Mouse (Mus musculus): ENCODE data around the gene Clrn3. TPM values are rescaled to one million over a fixed set of nuclear protein-coding genes. Genes with fewer than 3 reads are reported as not detected.

The Clrn3 gene
- polyA plus RNA-seq, 1 experiment = not detected

DNA sequence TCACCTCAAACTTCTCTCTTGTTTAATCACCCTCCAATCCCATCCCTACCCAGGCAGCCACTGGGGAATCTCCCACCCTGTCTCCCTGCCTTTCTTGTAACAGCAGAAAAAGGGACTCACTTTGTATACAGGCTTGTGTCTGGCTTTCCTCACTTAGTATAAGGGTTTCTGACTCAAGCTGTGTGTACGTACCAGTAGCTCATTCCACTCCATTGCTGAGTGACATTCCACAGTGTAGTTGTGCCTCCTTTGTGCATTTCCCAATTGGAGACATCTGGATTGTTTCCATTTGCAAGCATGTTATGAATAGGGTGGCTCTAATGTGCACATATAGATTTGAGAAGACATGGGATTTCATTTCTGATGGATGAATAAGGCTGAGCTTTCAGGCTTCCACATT, 31.8 kb upstream of the Clrn3 start:
- TF ChIP-seq POLR2A (IDR thresholded peaks at IDR 0.05; ENCODE audit: borderline replicate concordance, control insufficient read depth, low read depth, low read length) = no peak
- no peak for TF ChIP-seq CTCF (IDR thresholded peaks at IDR 0.05; ENCODE audit: control insufficient read depth, insufficient read depth, low read length)
- peaks cover 3% of the 10 kb centered on the region for H3K4me1 ChIP-seq (ENCODE audit: control insufficient read depth, insufficient read depth, low read length)
- 82% methylated on average over 1 of the region's 1 CpGs for WGBS
- H3K4me3 ChIP-seq (replicated peaks; ENCODE audit: control insufficient read depth, low read depth, low read length) = no peak overlapping the region
- H3K27ac ChIP-seq (ENCODE audit: control insufficient read depth, insufficient read depth, low read depth, low read length, poor library complexity) = no peak overlapping the region

DNA sequence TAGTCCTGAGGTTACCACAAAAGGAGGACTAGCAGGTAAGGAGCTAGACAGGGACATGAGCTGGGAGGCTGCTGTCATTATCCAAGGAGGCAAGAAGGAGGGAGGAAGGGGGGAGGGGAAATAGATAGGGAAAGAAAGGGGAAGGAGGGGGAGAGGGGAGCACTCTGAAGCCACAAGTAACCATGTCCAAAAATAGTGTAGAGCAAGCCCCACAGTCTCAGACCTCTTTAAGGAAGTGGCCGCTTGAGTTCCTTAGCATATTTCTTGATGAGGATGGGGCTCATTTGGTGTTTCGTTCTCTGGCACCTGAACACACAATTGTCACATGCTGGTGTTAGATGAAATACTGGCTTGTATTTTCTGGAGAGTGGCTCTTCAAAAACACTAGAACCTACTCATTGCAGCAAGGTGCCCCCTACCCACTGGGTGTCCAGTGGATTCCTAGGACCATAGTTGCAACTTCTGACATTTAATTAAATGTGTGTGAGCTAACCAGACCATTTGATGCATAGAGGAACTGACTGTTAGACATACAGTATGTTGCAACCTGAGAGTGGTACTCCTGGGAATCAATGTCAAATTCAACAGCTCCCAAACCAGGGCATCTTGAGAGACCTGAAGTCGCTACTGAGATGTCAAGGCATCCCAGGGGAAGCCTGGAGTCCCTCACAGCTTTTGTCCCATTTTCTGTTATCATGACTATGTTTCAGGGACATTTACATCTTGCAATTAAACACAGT, 28.4 kb upstream of the Clrn3 start:
- Histone ChIP-seq H3K4me1 (ENCODE audit: control insufficient read depth, insufficient read depth, low read length) (peaks cover 6% of the 10 kb centered on the region; the same call in 1 of the 2 replicates), H3K4me3 (replicated peaks; ENCODE audit: control insufficient read depth, low read depth, low read length) (no peak overlapping the region), H3K27ac (ENCODE audit: control insufficient read depth, insufficient read depth, low read depth, low read length, poor library complexity) (peak overlapping the region; percentile 38; the same call in 1 of the 2 replicates)
- 25% methylated on average over 3 of the region's 3 CpGs for whole genome bisulfite sequencing
- TF ChIP-seq CTCF (IDR thresholded peaks at IDR 0.05; ENCODE audit: control insufficient read depth, insufficient read depth, low read length) (no peak), POLR2A (IDR thresholded peaks at IDR 0.05; ENCODE audit: borderline replicate concordance, control insufficient read depth, low read depth, low read length) (no peak)

DNA sequence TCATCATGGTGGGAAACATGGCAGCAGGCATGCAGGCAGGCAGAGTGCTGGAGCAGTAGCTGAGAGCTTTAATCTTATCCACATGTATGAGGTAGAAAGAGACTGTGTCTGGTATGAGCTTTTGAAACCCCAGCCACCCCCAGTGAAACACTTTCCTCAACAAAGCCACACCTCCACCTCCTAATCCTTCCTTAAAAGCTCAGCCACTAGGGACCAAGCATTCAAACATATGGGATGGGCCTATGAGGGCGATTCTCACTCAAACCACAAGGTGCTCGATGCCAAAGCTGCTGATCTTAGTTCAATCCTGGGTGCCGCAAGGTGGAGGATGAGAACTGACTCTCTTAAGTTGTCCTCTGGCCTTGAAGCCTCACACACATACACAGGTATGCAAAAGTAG, 25.1 kb upstream of the Clrn3 start:
- Histone ChIP-seq H3K4me1 (ENCODE audit: control insufficient read depth, insufficient read depth, low read length) (peaks cover 6% of the 10 kb centered on the region; the same call in 1 of the 2 replicates), H3K4me3 (replicated peaks; ENCODE audit: control insufficient read depth, low read depth, low read length) (no peak overlapping the region), H3K27ac (ENCODE audit: control insufficient read depth, insufficient read depth, low read depth, low read length, poor library complexity) (no peak overlapping the region)
- 25% methylated on average over 3 of the region's 3 CpGs for WGBS
- no peak for TF ChIP-seq POLR2A (IDR thresholded peaks at IDR 0.05; ENCODE audit: borderline replicate concordance, control insufficient read depth, low read depth, low read length)
- TF ChIP-seq CTCF (IDR thresholded peaks at IDR 0.05; ENCODE audit: control insufficient read depth, insufficient read depth, low read length) = no peak

DNA sequence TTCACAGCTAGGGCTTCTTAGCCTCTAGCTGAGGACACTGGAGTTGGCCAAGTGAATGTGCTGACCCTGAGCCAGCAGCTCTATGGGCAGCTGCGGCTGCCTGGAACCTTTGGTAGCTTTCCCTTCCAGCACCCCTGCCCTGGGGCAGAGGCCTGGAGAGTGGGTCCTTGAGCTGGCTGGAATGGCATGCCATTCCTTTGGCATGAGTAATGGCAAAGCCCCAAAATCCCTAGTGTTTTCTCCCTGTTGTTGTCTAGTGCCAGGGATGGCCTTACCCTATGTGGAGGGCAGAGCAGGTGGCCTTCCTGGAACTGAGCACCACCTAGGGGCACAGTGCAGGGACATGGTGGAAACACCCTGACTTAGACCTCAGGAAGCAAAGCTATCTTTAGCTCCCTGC, 23.1 kb upstream of the Clrn3 start:
- Histone ChIP-seq H3K4me3 (replicated peaks; ENCODE audit: control insufficient read depth, low read depth, low read length) (no peak overlapping the region), H3K27ac (ENCODE audit: control insufficient read depth, insufficient read depth, low read depth, low read length, poor library complexity) (no peak overlapping the region; the same call in 1 of the 2 replicates), H3K4me1 (ENCODE audit: control insufficient read depth, insufficient read depth, low read length) (peaks cover 7% of the 10 kb centered on the region; the same call in 1 of the 2 replicates)
- 65% methylated on average over 1 of the region's 1 CpGs for WGBS
- TF ChIP-seq POLR2A (IDR thresholded peaks at IDR 0.05; ENCODE audit: borderline replicate concordance, control insufficient read depth, low read depth, low read length) = no peak
- no peak for TF ChIP-seq CTCF (IDR thresholded peaks at IDR 0.05; ENCODE audit: control insufficient read depth, insufficient read depth, low read length)

DNA sequence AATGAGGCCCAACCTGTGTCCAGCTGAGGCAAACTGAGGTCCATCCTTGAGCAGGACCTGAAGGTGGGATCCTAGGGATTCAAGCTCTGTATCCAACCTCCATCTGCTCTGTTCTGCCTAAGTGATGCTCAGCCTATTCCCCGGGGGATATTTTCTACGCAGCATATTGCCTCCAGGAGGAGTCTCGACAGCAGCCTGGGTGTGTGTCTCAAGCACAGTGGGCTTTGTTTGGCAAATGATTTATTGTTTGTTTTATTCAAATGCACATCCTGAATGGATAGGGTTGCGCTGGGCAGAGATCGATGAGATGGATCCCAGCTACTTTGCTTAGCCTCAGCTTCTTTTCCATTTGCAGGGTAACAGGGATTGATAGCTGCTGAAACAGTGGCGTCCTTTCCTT, 20.0 kb upstream of the Clrn3 start:
- 74% methylated on average over 6 of the region's 6 CpGs for WGBS
- Histone ChIP-seq H3K27ac (ENCODE audit: control insufficient read depth, insufficient read depth, low read depth, low read length, poor library complexity) (no peak overlapping the region), H3K4me1 (ENCODE audit: control insufficient read depth, insufficient read depth, low read length) (peaks cover 11% of the 10 kb centered on the region), H3K4me3 (replicated peaks; ENCODE audit: control insufficient read depth, low read depth, low read length) (no peak overlapping the region)
- TF ChIP-seq CTCF (IDR thresholded peaks at IDR 0.05; ENCODE audit: control insufficient read depth, insufficient read depth, low read length) = no peak
- TF ChIP-seq POLR2A (IDR thresholded peaks at IDR 0.05; ENCODE audit: borderline replicate concordance, control insufficient read depth, low read depth, low read length) = no peak

DNA sequence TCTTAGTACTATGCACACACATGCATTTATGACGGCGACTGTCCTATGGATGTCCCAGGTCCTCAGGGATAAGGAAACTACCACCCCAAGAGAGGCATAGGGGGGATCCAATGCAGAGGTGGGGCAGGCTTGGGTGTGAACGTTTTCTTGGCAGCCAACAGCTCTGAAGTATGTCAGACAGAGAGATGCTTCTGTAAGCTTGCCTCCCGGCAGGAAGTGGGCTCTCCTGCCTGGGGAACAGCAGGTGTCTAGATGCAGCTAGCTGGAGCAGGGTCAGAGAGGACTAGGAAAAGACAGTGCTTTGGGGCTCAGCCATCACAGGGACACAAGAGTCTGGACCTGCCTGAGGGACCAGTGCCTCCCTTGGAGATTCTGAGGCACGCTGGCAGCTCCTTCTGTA, 18.1 kb upstream of the Clrn3 start:
- H3K4me3 ChIP-seq (replicated peaks; ENCODE audit: control insufficient read depth, low read depth, low read length) = no peak overlapping the region
- H3K4me1 ChIP-seq (ENCODE audit: control insufficient read depth, insufficient read depth, low read length) = peaks cover 9% of the 10 kb centered on the region
- 40% methylated on average over 5 of the region's 5 CpGs for WGBS
- TF ChIP-seq POLR2A (IDR thresholded peaks at IDR 0.05; ENCODE audit: borderline replicate concordance, control insufficient read depth, low read depth, low read length) = no peak
- H3K27ac ChIP-seq (ENCODE audit: control insufficient read depth, insufficient read depth, low read depth, low read length, poor library complexity) = no peak overlapping the region

DNA sequence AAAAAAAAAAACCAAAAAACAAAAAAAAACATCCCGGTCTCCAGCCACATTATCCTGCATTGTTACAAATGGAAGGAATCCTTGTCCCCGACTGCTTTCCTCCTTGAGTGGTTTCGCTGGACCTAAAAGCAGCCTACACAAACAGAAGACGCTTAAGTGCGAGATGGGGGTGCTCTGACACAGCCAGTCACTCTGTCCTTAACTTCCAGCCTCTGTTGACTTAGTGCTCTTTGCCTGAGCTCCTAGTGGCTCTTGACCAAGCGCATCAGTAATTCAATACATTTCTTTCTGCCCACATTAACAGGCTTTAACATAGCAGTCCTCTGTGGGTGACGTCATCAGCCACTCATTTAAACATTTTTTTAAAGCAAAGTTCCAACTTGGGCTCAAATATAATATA, 17.5 kb upstream of the Clrn3 start:
- no peak for TF ChIP-seq POLR2A (IDR thresholded peaks at IDR 0.05; ENCODE audit: borderline replicate concordance, control insufficient read depth, low read depth, low read length)
- TF ChIP-seq CTCF (IDR thresholded peaks at IDR 0.05; ENCODE audit: control insufficient read depth, insufficient read depth, low read length) = no peak
- H3K4me1 ChIP-seq (ENCODE audit: control insufficient read depth, insufficient read depth, low read length) = peaks cover 9% of the 10 kb centered on the region
- no peak overlapping the region for H3K4me3 ChIP-seq (replicated peaks; ENCODE audit: control insufficient read depth, low read depth, low read length)
- H3K27ac ChIP-seq (ENCODE audit: control insufficient read depth, insufficient read depth, low read depth, low read length, poor library complexity) = no peak overlapping the region
- 75% methylated on average over 7 of the region's 7 CpGs for WGBS

DNA sequence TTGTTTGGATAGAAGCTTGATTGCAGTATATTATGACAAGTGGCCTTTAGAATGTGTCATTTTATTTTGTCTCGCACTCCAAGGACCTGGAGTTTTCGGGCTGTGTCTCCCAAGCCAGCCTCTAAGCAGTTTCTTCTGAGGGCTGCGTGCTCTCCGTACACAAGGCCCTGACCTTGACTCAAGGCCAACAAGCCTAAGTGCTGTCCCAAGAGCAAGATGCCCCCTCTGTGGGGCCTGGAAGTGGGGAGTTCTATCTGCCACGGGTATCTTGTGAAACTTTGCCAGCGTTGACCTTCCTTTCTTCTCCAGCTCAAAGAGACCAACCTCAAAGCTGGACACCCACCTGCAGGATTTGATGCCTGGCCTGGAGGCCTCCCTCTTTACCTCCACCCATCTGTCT, 15.9 kb upstream of the Clrn3 start:
- Histone ChIP-seq H3K4me1 (ENCODE audit: control insufficient read depth, insufficient read depth, low read length) (peaks cover 12% of the 10 kb centered on the region), H3K4me3 (replicated peaks; ENCODE audit: control insufficient read depth, low read depth, low read length) (no peak overlapping the region), H3K27ac (ENCODE audit: control insufficient read depth, insufficient read depth, low read depth, low read length, poor library complexity) (no peak overlapping the region)
- WGBS = 64% methylated on average over 6 of the region's 6 CpGs
- TF ChIP-seq POLR2A (IDR thresholded peaks at IDR 0.05; ENCODE audit: borderline replicate concordance, control insufficient read depth, low read depth, low read length) (no peak), CTCF (IDR thresholded peaks at IDR 0.05; ENCODE audit: control insufficient read depth, insufficient read depth, low read length) (no peak)

DNA sequence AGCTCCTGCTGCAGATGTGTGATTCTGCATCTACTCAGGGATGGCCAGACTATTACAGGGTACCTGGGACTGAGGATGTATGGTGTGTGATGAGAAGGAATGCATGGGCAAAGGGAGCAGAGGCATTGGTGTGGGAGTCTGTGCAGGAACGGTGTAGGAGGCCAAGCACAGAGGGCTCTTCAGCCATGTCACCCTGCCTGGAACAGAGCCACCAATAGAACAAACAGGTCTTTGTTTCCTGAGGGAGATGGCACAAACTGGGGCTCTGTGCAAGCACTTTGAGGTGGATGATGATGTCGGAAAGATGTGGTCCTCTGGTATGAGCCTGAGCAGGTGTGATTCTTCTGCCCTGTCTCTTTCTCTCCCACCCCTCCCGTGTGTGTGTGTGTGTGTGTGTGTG, 14.6 kb upstream of the Clrn3 start:
- Histone ChIP-seq H3K4me3 (replicated peaks; ENCODE audit: control insufficient read depth, low read depth, low read length) (no peak overlapping the region), H3K4me1 (ENCODE audit: control insufficient read depth, insufficient read depth, low read length) (peaks cover 12% of the 10 kb centered on the region), H3K27ac (ENCODE audit: control insufficient read depth, insufficient read depth, low read depth, low read length, poor library complexity) (no peak overlapping the region)
- TF ChIP-seq CTCF (IDR thresholded peaks at IDR 0.05; ENCODE audit: control insufficient read depth, insufficient read depth, low read length) (no peak), POLR2A (IDR thresholded peaks at IDR 0.05; ENCODE audit: borderline replicate concordance, control insufficient read depth, low read depth, low read length) (no peak)
- WGBS = 23% methylated on average over 3 of the region's 3 CpGs
